Mouse (Mus musculus): ENCODE measurements around the gene Ccna1. TPM values are rescaled to one million over a fixed set of nuclear protein-coding genes. Genes with fewer than 3 reads are reported as not detected.

Gene Ccna1
- polyA plus RNA-seq, 1 experiment from 2014 or later: 3.0 TPM

GRCm38 (mm10) chr3:55086948-55087347 lies 31.6 kb upstream of the Ccna1 start:
- Histone ChIP-seq H3K4me1 (peaks cover 7% of the 10 kb centered on the region), H3K9me3 (no peaks in the 10 kb centered on the region), H3K27me3 (no peaks in the 10 kb centered on the region), H3K4me2 (replicated peaks) (no peak overlapping the region), H3K4me3 (no peak overlapping the region), H3K9ac (replicated peaks) (no peak overlapping the region), H3K27ac (replicated peaks) (no peak overlapping the region), H3K36me3 (no peaks in the 10 kb centered on the region)
- ATAC-seq (replicated peaks): no peak
- WGBS: 83% methylated on average over 5 of the region's 5 CpGs

GRCm38 (mm10) chr3:55085716-55086115 lies 30.4 kb upstream of the Ccna1 start:
- Histone ChIP-seq H3K9ac (replicated peaks) (no peak overlapping the region), H3K36me3 (no peaks in the 10 kb centered on the region), H3K4me1 (peaks cover 7% of the 10 kb centered on the region), H3K4me3 (no peak overlapping the region), H3K27ac (replicated peaks) (no peak overlapping the region), H3K9me3 (no peaks in the 10 kb centered on the region), H3K4me2 (replicated peaks) (no peak overlapping the region), H3K27me3 (no peaks in the 10 kb centered on the region)
- ATAC-seq (replicated peaks): no peak
- WGBS: 49% methylated on average over 3 of the region's 3 CpGs

- Histone ChIP-seq H3K4me1 (peaks cover 7% of the 10 kb centered on the region), H3K36me3 (no peaks in the 10 kb centered on the region), H3K27ac (replicated peaks) (no peak overlapping the region), H3K27me3 (no peaks in the 10 kb centered on the region), H3K9me3 (no peaks in the 10 kb centered on the region), H3K4me3 (no peak overlapping the region), H3K9ac (replicated peaks) (no peak overlapping the region), H3K4me2 (replicated peaks) (no peak overlapping the region)
- 0 out of 2 replicates have a peak, but pooled peaks have one; percentile 46 for ATAC-seq (replicated peaks)
- WGBS: 44% methylated on average over 6 of the region's 6 CpGs
Observed at GRCm38 (mm10) chr3:55084781-55085180, 29.5 kb upstream of the Ccna1 start.

DNA sequence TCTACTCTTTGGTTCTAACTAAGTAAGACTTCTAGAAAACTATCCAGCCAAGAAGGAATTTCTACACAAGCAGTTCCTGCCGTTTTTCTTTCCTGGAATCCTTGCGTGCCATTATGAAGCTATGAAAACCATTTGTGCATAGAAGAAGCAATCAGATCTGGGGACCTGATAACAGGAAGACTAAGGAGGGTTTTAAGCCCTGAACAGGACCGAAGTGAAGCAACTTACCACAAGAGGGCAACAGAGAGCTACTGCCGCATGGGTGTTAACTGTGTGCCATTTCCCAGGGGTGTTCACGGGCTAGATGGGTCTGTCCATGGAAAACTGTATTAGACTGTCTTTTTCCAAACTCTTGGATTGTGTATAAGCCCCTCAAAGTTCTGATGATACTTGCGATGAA lies 24.8 kb upstream of the Ccna1 start:
- no peaks in the 10 kb centered on the region for H3K27me3 ChIP-seq
- peaks cover 14% of the 10 kb centered on the region for H3K4me1 ChIP-seq
- H3K4me3 ChIP-seq: no peak overlapping the region
- WGBS: 16% methylated on average over 6 of the region's 6 CpGs
- H3K9ac ChIP-seq (replicated peaks): no peak overlapping the region
- no peaks in the 10 kb centered on the region for H3K9me3 ChIP-seq
- no peak overlapping the region for H3K27ac ChIP-seq (replicated peaks)
- ATAC-seq (replicated peaks): peak; percentile 81
- H3K36me3 ChIP-seq: no peaks in the 10 kb centered on the region
- H3K4me2 ChIP-seq (replicated peaks): no peak overlapping the region

DNA sequence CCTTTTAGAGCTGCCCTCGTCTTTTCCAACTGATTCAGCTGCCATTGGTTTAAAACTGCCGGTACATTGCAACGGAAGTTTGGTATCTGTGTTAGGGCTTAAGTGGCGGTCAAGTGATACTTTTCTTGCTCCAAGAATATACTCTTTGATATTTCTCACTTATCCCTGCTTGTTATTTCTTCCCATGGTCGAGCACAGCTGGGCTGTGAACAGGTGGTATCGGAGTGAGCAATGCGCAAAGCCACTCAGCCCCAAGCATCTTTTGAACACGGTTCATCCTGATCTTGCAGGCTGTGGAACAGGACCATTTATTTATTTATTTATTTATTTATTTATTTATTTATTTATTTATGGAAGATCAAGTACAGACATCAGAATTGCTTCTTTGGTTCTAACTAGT lies 24.3 kb upstream of the Ccna1 start:
- H3K36me3 ChIP-seq: no peaks in the 10 kb centered on the region
- ATAC-seq (replicated peaks): no peak
- H3K27me3 ChIP-seq: no peaks in the 10 kb centered on the region
- no peak overlapping the region for H3K9ac ChIP-seq (replicated peaks)
- H3K4me2 ChIP-seq (replicated peaks): no peak overlapping the region
- peaks cover 14% of the 10 kb centered on the region for H3K4me1 ChIP-seq
- no peak overlapping the region for H3K27ac ChIP-seq (replicated peaks)
- no peak overlapping the region for H3K4me3 ChIP-seq
- no peaks in the 10 kb centered on the region for H3K9me3 ChIP-seq
- 68% methylated on average over 8 of the region's 8 CpGs for WGBS

- H3K9me3 ChIP-seq: no peaks in the 10 kb centered on the region
- peaks cover 15% of the 10 kb centered on the region; the same call in 1 of the 2 replicates for H3K4me1 ChIP-seq
- no peak overlapping the region for H3K4me2 ChIP-seq (replicated peaks)
- 36% methylated on average over 6 of the region's 6 CpGs for WGBS
- H3K4me3 ChIP-seq: no peak overlapping the region
- H3K36me3 ChIP-seq: no peaks in the 10 kb centered on the region
- no peak overlapping the region for H3K9ac ChIP-seq (replicated peaks)
- ATAC-seq (replicated peaks): no peak
- no peaks in the 10 kb centered on the region for H3K27me3 ChIP-seq
- no peak overlapping the region for H3K27ac ChIP-seq (replicated peaks)
Observed at GRCm38 (mm10) chr3:55078233-55078632, 22.9 kb upstream of the Ccna1 start.

DNA sequence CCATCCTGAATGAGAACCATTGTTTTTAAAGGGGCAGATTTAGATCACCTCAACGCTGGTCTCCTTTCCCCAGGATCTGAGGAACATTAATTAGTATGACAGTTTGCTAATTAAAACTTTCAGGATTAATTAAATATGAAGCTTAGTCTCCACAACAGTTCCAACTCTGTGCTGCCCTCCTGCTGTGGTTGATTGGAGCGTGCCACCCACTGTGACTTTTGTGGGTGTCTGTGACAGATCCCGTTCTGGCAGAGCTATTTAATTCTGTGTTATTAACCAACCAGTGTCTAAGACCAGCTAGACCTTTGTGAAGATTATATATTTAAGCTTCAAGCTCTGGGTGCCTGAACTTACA lies 20.0 kb upstream of the Ccna1 start:
- Histone ChIP-seq H3K9me3 (no peaks in the 10 kb centered on the region), H3K9ac (replicated peaks) (no peak overlapping the region), H3K27ac (replicated peaks) (no peak overlapping the region), H3K4me1 (peaks cover 15% of the 10 kb centered on the region; the same call in 1 of the 2 replicates), H3K27me3 (no peaks in the 10 kb centered on the region), H3K4me2 (replicated peaks) (no peak overlapping the region), H3K4me3 (no peak overlapping the region), H3K36me3 (no peaks in the 10 kb centered on the region)
- WGBS: 9% methylated on average over 3 of the region's 3 CpGs
- ATAC-seq (replicated peaks): peak; percentile 53

DNA sequence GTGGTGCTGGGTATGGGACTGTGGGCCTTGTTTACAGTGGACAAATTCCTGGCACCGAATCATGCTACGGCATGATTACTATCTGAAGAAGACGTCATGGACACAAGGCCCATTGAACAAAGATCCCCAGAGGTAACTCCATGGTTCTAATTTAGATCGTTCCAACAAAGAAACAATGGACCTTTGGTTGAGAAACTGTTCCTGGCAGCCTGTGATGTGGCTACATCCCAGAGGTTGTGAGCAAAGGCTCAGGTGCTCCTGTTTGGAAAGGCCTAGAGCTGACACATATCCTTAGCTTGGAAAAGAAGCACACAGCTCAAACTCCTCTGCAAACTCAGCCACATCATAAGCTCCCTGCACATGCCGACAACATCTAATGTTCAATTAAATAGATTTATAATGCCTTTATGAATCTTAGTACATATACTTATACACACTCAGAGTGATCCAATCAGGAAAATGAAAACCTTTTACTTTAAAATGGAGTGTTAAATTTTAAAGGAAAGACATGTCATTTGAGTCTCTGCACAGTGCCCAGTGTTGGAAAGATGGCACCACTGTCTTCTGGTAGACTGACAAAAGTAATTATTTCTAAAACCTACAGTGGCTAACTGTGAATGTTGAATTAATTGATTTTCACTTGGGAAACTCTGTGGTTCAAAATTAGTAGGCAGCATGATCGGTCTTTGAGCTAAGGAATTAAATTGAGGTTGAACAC lies 19.4 kb upstream of the Ccna1 start:
- H3K9me3 ChIP-seq: no peaks in the 10 kb centered on the region
- no peak overlapping the region for H3K9ac ChIP-seq (replicated peaks)
- WGBS: 42% methylated on average over 6 of the region's 6 CpGs
- no peak overlapping the region for H3K27ac ChIP-seq (replicated peaks)
- H3K27me3 ChIP-seq: no peaks in the 10 kb centered on the region
- H3K4me3 ChIP-seq: no peak overlapping the region
- H3K4me2 ChIP-seq (replicated peaks): no peak overlapping the region
- H3K4me1 ChIP-seq: peaks cover 15% of the 10 kb centered on the region; the same call in 1 of the 2 replicates
- peak; percentile 38 for ATAC-seq (replicated peaks)
- no peaks in the 10 kb centered on the region for H3K36me3 ChIP-seq

GRCm38 (mm10) chr3:55067791-55068434 lies 12.6 kb upstream of the Ccna1 start:
- Histone ChIP-seq H3K9ac (replicated peaks) (no peak overlapping the region), H3K4me3 (no peak overlapping the region), H3K36me3 (no peaks in the 10 kb centered on the region), H3K27ac (replicated peaks) (no peak overlapping the region), H3K4me1 (peaks cover 8% of the 10 kb centered on the region), H3K4me2 (replicated peaks) (no peak overlapping the region), H3K9me3 (no peaks in the 10 kb centered on the region), H3K27me3 (no peaks in the 10 kb centered on the region)
- peak; percentile 53; the same call in 1 of the 2 replicates for ATAC-seq (replicated peaks)
- 36% methylated on average over 7 of the region's 7 CpGs for WGBS

GRCm38 (mm10) chr3:55066666-55067023 lies 11.3 kb upstream of the Ccna1 start:
- no peak for ATAC-seq (replicated peaks)
- H3K27ac ChIP-seq (replicated peaks): no peak overlapping the region
- 61% methylated on average over 12 of the region's 12 CpGs for WGBS

GRCm38 (mm10) chr3:55065738-55066665 lies 10.7 kb upstream of the Ccna1 start:
- H3K36me3 ChIP-seq: no peaks in the 10 kb centered on the region
- no peak overlapping the region for H3K9ac ChIP-seq (replicated peaks)
- no peak overlapping the region for H3K4me2 ChIP-seq (replicated peaks)
- WGBS: 49% methylated on average over 14 of the region's 14 CpGs
- no peaks in the 10 kb centered on the region for H3K9me3 ChIP-seq
- no peak overlapping the region for H3K4me3 ChIP-seq
- H3K4me1 ChIP-seq: peaks cover 8% of the 10 kb centered on the region
- H3K27me3 ChIP-seq: no peaks in the 10 kb centered on the region
- 0 out of 2 replicates have a peak, but pooled peaks have one; percentile 16 for ATAC-seq (replicated peaks)
- no peak overlapping the region for H3K27ac ChIP-seq (replicated peaks)

More at GRCm38 (mm10) chr3:55066666-55067023, 11.3 kb upstream of the Ccna1 start:
- Histone ChIP-seq H3K4me1 (peaks cover 8% of the 10 kb centered on the region), H3K4me2 (replicated peaks) (no peak overlapping the region), H3K4me3 (no peak overlapping the region), H3K36me3 (no peaks in the 10 kb centered on the region), H3K27me3 (no peaks in the 10 kb centered on the region), H3K9ac (replicated peaks) (no peak overlapping the region), H3K9me3 (no peaks in the 10 kb centered on the region)

DNA sequence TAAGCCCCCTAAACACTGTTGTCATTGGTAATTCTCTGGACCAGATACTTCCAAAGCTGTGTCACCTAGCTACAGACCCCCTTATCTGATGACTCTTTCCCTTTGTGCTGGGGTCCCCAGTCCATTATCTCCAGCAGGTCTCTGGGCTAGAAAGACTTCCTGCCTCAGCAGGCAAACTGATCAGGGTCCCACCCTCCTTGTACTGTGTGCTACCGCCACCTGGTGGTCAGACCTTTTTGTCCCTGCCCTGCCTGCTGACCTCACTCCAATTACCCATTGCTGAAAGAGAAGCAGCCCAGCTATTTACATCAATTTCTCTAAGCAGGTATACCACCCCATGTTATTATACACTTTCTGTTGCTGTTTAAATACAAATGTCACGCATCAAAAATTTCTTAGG lies 9.1 kb upstream of the Ccna1 start:
- Histone ChIP-seq H3K36me3 (no peaks in the 10 kb centered on the region), H3K27ac (replicated peaks) (no peak overlapping the region), H3K4me2 (replicated peaks) (no peak overlapping the region), H3K9me3 (no peaks in the 10 kb centered on the region), H3K4me1 (peaks cover 8% of the 10 kb centered on the region), H3K9ac (replicated peaks) (no peak overlapping the region), H3K4me3 (no peak overlapping the region), H3K27me3 (no peaks in the 10 kb centered on the region)
- ATAC-seq (replicated peaks): peak; percentile 42; the same call in 1 of the 2 replicates
- WGBS: 12% methylated on average over 2 of the region's 2 CpGs
